Mouse (Mus musculus) heart, embryonic 15.5 days (tissue): ENCODE data around the gene Ciita. TPM values are rescaled to one million over a fixed set of nuclear protein-coding genes. Genes with fewer than 3 reads are reported as not detected.

Experiments used
- ATAC-seq: fragments of 200-750 bp; cut with Nextera tagmentation; replicated peaks from 2 replicates; pipeline ENCODE4 v1.8.0; 2017; ENCODE audit warnings: low read depth, moderate TSS enrichment; ENCODE audit not compliant: insufficient number of reproducible peaks, insufficient read depth, low FRiP score
- H3K27ac ChIP-seq: fragments of 300-500 bp; sonication (generic); 2 replicates; pipeline ENCODE4 v1.5.1; 2015; ENCODE audit warnings: mild to moderate bottlenecking, inconsistent platforms
- H3K27me3 ChIP-seq: fragments of 300-500 bp; sonication (generic); 2 replicates; pipeline ENCODE4 v1.6.1; 2015; ENCODE audit warnings: inconsistent platforms
- H3K36me3 ChIP-seq: fragments of 300-500 bp; sonication (generic); 2 replicates; pipeline ENCODE4 v1.6.1; 2015; ENCODE audit warnings: mild to moderate bottlenecking, inconsistent platforms
- H3K4me1 ChIP-seq: fragments of 300-500 bp; sonication (generic); replicated peaks from 2 replicates; pipeline ENCODE4 v1.6.1; 2015; ENCODE audit warnings: inconsistent platforms
- H3K4me2 ChIP-seq: fragments of 300-500 bp; sonication (generic); 2 replicates; pipeline ENCODE4 v1.6.1; 2015; ENCODE audit warnings: inconsistent platforms, mild to moderate bottlenecking, moderate library complexity
- H3K4me3 ChIP-seq: fragments of 300-500 bp; sonication (generic); 2 replicates; pipeline ENCODE4 v1.5.1; 2015; ENCODE audit warnings: mild to moderate bottlenecking, inconsistent platforms
- H3K9ac ChIP-seq: fragments of 300-500 bp; sonication (generic); 2 replicates; pipeline ENCODE4 v1.6.1; 2015; ENCODE audit warnings: mild to moderate bottlenecking, inconsistent platforms
- H3K9me3 ChIP-seq: fragments of 300-500 bp; sonication (generic); replicated peaks from 2 replicates; pipeline ENCODE4 v1.6.1; 2016; ENCODE audit warnings: inconsistent platforms
- WGBS: fragments of 180-500 bp; shearing (Covaris S2); methylation state at CpG from one replicate; pipeline ENCODE4 v1.1.7; 2015; ENCODE audit warnings: mixed read lengths; 5-methylcytosine and 5-hydroxymethylcytosine counted together
- polyA plus RNA-seq: library from polyadenylated mRNA; unstranded; fragments of >200 nt; fragmentation: Nextera tagmentation; extraction: Ambion mirVana; gene quantifications from 2 replicates; pipeline ENCODE4 v1.2.1, GENCODE M21; 2015

Gene Ciita
- polyA plus RNA-seq, 1 experiment from 2014 or later = 0.53 TPM

DNA sequence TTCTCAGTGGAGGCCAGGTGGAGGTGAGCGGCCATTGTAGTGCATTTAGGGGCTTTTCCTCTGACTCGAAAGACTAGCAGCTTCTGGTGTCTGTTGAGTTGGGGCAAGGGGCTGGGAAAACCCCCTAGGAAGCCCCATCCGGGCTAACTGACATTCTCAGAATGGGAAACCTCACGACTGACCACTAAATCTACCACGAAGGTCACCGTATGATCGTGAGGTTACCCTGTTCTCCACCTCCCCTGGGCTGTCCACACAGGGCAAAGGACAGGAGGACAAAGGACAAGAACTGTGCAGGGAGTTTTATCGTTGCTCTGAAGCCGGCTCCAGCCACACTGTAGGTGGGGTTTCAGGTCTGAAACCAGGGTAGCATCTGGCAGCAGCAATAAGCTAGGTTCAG, 30.9 kb upstream of the Ciita start:
- Histone ChIP-seq H3K36me3 (no peaks in the 10 kb centered on the region), H3K9ac (no peak overlapping the region), H3K9me3 (no peaks in the 10 kb centered on the region), H3K4me1 (peaks cover 36% of the 10 kb centered on the region), H3K27ac (no peak overlapping the region), H3K27me3 (no peaks in the 10 kb centered on the region), H3K4me3 (no peak overlapping the region), H3K4me2 (no peak overlapping the region)
- no peak for ATAC-seq
- 75% methylated on average over 9 of the region's 9 CpGs for WGBS

DNA sequence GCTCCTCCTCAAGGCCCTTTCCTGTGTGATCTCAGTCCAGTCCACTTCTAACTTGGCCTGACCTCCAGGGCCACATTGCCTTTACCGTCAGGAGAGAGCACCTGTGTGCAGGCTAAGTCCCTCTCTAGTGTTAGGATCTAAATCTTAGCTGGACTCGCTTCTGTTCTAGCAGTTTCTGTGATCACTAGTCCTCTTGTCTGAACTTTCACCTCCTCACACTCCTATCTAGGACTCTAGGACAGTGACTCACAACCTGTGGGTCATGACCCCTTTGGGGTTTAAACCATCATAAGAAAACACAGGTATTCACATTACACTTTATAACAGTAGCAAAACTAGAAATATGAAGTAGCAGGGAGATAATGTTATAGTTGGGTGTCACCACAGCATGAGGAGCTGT, 28.0 kb upstream of the Ciita start:
- Histone ChIP-seq H3K27me3 (no peaks in the 10 kb centered on the region), H3K4me1 (peaks cover 33% of the 10 kb centered on the region), H3K36me3 (no peaks in the 10 kb centered on the region), H3K27ac (peak overlapping the region; percentile 53), H3K4me3 (no peak overlapping the region), H3K4me2 (no peak overlapping the region), H3K9ac (no peak overlapping the region), H3K9me3 (no peaks in the 10 kb centered on the region)
- 66% methylated on average over 2 of the region's 2 CpGs for WGBS
- no peak for ATAC-seq

DNA sequence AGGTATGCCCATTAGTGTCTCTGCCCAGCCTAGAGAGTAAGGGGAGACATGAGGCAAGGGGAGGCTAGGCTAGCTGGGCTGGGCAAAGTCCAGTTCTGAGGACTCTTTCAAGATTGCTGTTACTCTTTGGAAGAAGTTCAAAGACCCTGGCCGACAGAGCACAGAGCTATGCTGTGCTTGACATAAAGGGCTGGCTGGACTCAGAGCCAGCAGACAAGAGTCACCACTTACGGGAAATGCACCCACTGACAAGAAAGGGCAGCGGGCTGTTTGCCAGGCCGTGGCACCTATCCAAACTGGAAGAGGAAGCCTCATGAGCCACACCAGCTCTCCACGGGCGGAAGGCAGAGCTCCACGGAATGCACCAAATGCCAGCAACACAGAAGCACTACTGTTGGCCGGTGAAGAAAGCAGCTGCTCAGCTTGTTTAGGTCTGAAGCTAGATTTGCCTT, 27.4 kb upstream of the Ciita start:
- no peak overlapping the region for H3K4me3 ChIP-seq
- peak overlapping the region; percentile 53 for H3K27ac ChIP-seq
- H3K4me2 ChIP-seq = no peak overlapping the region
- WGBS = 13% methylated on average over 8 of the region's 8 CpGs
- no peaks in the 10 kb centered on the region for H3K9me3 ChIP-seq
- peaks cover 27% of the 10 kb centered on the region for H3K4me1 ChIP-seq
- ATAC-seq = peak; percentile 80
- H3K36me3 ChIP-seq = no peaks in the 10 kb centered on the region
- no peak overlapping the region for H3K9ac ChIP-seq
- H3K27me3 ChIP-seq = no peaks in the 10 kb centered on the region

DNA sequence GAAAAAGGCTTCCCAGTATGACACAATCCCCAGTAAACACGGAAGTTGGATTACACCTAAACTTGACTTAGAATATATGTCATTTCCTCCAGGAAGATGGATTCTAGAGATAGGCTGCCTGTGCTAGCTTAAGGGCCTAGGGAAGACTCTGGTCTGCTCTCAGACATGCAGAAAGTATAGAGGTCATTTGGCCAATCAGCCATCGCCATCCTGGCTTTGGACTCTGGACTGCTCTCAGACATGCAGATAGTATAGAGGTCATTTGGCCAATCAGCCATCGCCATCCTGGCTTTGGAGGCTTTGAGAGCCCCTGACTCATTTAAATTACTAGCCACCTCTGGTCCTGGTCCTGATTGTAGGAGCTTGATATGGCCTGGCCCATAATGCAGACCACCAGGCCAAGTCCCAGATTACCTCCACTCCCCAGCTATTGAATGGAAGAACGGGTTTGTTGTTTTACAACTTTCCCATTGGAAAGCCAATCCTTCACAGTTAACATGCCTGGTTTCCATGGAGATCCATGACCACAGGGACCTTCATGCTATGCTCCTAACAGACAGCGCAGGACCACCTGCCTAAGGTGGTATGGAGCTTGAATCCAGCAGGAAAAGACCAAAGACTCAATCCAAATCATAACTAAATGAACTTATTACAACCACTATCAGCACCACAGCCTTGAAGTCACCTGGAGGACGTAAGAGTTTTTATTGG, 25.8 kb upstream of the Ciita start:
- ATAC-seq = no peak
- Histone ChIP-seq H3K4me1 (peaks cover 22% of the 10 kb centered on the region), H3K9me3 (no peaks in the 10 kb centered on the region), H3K9ac (no peak overlapping the region), H3K27me3 (no peaks in the 10 kb centered on the region), H3K4me3 (no peak overlapping the region), H3K36me3 (no peaks in the 10 kb centered on the region), H3K27ac (no peak overlapping the region), H3K4me2 (no peak overlapping the region)
- 81% methylated on average over 6 of the region's 6 CpGs for WGBS

DNA sequence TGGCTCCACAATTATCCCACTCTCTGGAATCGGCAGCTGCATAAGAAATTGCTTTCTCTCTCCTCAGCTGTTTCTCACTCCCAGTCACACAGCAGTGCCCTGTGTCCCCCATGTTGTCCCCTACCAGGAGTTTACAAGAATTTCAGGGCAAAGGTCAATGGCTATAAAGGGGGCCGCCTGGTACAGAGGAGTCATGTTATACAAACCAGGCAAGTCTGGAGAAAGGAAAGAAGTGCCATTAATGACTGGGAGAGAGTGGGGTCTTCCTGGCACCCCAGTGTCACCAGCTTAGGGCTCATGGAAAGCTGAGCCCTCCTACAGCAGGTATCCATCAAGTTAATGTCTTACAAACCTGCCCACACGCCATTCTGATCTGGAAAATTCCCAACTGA, 25.3 kb upstream of the Ciita start:
- WGBS = 61% methylated on average over 3 of the region's 3 CpGs
- Histone ChIP-seq H3K9me3 (no peaks in the 10 kb centered on the region), H3K4me3 (no peak overlapping the region), H3K27ac (no peak overlapping the region), H3K27me3 (no peaks in the 10 kb centered on the region), H3K9ac (no peak overlapping the region), H3K36me3 (no peaks in the 10 kb centered on the region), H3K4me2 (no peak overlapping the region), H3K4me1 (peaks cover 22% of the 10 kb centered on the region)
- no peak for ATAC-seq

DNA sequence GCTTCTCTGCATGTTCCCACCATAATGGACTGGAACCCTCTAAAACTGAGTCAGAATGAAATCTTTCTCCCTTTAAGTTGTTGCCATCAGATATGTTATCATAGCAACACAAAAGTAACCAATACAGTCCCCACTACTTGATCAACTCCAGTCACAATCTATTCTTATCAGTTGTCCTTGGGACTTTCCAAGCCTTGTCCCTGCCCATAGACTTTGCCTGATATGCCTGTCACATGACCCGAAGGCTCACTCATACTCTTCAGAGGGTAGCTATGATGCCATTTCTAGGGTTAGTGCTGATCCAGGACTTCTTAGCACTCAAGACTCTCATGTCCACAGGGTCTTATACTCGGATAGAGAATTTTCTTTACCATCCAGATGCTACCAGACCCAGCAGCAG, 19.7 kb upstream of the Ciita start:
- Histone ChIP-seq H3K36me3 (no peaks in the 10 kb centered on the region), H3K4me2 (no peak overlapping the region), H3K4me3 (no peak overlapping the region), H3K27ac (no peak overlapping the region), H3K9me3 (no peaks in the 10 kb centered on the region), H3K27me3 (no peaks in the 10 kb centered on the region), H3K4me1 (no peaks in the 10 kb centered on the region), H3K9ac (no peak overlapping the region)
- ATAC-seq = no peak
- 74% methylated on average over 2 of the region's 2 CpGs for WGBS

DNA sequence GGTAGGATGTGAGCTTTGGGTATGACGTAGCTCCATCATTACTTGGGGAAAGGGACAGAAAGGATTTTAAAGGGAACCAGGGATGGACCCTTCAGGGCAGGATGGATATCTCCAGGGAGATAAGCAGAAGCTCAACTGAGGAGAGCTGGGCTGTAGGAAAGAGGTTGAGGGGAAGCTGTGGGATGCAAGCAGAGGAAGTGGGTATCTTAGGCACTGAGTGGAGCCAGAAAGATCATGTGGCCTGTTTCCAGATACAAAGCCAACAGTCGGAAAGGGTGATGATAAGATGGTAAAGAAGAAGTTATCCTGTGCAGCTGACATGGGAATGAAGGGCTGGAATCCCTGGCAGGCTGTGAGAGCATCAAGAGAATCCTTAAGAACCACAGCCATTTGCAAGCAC, 18.7 kb upstream of the Ciita start:
- Histone ChIP-seq H3K9me3 (no peaks in the 10 kb centered on the region), H3K4me3 (no peak overlapping the region), H3K36me3 (no peaks in the 10 kb centered on the region), H3K4me1 (no peaks in the 10 kb centered on the region), H3K4me2 (no peak overlapping the region), H3K9ac (no peak overlapping the region), H3K27ac (no peak overlapping the region), H3K27me3 (no peaks in the 10 kb centered on the region)
- ATAC-seq = no peak
- 51% methylated on average over 2 of the region's 2 CpGs for WGBS

DNA sequence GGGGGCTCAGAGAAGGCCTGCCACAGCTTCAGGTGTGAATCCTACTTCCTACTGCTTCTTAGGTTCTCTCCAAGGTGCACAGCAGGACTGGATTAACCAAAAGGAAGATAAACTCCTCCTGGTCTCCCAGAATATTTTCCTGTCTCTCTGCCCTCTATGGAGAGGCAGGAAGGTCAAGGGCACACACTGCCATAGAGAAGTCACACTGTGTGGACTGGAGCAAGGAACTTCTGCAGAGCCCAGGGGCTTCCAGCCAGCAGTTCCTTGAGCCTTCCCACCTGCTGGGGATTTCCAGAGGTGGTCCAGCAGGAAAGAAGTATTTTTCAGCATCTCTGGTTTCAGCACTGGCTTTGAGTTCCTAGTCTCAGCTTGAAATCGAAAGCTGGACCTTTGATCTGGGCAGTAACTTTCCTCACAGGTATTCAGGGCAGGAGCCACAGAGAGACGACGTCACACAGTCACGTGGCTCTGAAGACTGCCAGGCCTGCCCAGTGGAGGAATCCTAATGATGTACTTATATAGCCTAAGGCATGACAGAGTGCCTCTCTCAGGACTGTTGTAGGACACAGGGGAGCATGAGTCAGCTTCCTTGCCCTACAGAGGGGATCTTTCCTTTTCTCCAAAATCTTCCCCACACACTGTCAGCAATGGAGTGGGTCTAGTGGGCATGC, 14.7 kb upstream of the Ciita start:
- no peaks in the 10 kb centered on the region for H3K36me3 ChIP-seq
- no peak for ATAC-seq
- H3K4me2 ChIP-seq = no peak overlapping the region
- H3K4me3 ChIP-seq = no peak overlapping the region
- H3K9me3 ChIP-seq = no peaks in the 10 kb centered on the region
- H3K27ac ChIP-seq = no peak overlapping the region
- H3K27me3 ChIP-seq = no peaks in the 10 kb centered on the region
- 19% methylated on average over 4 of the region's 4 CpGs for WGBS
- no peak overlapping the region for H3K9ac ChIP-seq
- H3K4me1 ChIP-seq = no peaks in the 10 kb centered on the region

DNA sequence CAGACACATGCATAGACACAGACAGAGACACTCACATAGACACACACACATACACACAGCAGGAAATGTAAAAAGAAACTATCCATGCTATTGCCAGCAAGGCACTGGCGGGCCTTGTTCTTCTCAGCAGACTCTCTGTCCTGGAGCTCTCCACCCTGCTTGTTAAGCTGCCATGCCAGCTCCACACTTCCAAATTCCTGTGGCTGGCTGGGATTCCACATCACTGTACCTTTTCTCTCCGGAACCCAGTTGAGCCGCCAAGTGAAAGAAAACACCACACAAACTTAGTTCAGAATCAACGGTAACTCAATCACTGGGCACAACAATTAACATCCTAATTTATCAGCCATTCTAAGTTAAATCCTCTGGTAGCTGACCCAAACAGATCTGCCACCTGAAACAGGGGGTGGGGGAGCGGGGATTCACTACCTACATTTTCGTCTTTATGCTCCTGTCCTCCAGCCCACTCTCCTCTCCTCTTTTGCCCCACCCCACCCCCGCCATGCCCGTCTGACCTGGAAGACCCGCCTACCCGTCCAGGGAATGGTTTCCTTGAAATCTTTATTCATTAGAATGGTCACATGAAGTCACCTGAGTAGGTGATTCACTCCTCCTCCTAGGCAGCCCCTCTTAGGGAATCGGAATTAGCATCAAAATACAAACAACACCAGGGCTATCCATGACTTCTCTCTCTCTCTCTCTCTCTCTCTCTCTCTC, 12.3 kb upstream of the Ciita start:
- H3K9ac ChIP-seq = no peak overlapping the region
- no peaks in the 10 kb centered on the region for H3K36me3 ChIP-seq
- no peaks in the 10 kb centered on the region for H3K4me1 ChIP-seq
- no peak overlapping the region for H3K27ac ChIP-seq
- H3K4me3 ChIP-seq = no peak overlapping the region
- H3K4me2 ChIP-seq = no peak overlapping the region
- WGBS = 43% methylated on average over 11 of the region's 11 CpGs
- no peaks in the 10 kb centered on the region for H3K27me3 ChIP-seq
- H3K9me3 ChIP-seq = no peaks in the 10 kb centered on the region
- ATAC-seq = no peak

DNA sequence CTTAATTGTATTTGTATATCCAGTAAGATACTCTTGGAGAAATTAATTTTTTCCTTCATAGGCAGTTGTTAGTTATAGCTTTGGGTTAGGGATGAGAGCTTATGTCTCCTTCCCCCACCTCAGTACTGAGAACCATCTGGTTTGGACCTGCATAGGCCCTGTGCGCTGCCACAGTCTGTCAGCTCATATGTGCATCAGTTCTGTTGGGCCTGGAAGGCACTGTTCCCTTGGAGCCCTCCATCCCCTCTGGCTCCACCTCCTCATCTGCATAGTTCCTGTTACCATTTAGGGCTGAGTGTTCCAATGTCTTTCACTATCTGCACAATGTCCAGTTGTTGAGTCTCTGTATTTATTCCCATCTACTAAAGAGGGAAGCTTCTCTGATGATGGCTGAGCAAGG, 11.7 kb upstream of the Ciita start:
- no peak overlapping the region for H3K4me3 ChIP-seq
- no peaks in the 10 kb centered on the region for H3K27me3 ChIP-seq
- no peaks in the 10 kb centered on the region for H3K36me3 ChIP-seq
- H3K4me2 ChIP-seq = no peak overlapping the region
- no peaks in the 10 kb centered on the region for H3K9me3 ChIP-seq
- ATAC-seq = no peak
- H3K9ac ChIP-seq = no peak overlapping the region
- H3K4me1 ChIP-seq = peaks cover under 1% of the 10 kb centered on the region; the same call in 1 of the 2 replicates
- WGBS = 75% methylated on average over 1 of the region's 1 CpGs
- H3K27ac ChIP-seq = no peak overlapping the region

DNA sequence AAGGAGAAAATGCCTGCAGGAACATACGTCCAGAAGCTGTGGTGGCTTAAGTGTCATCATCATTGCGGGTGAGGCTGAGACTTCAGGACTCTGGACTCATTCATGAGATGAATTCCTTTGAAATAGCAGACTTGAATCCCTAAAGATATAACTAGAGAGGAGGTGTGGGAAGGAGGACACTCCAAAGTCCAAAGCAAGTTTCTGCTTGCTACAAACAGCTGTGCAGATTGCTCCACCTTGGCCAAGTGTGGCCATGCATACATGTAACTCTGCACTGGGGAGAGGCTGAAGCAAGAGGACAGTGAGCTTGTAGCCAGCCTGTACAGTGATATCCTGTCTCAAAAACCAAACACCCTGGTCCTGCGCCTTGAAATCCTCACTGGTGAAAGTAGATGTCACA, 7.9 kb upstream of the Ciita start:
- 81% methylated on average over 3 of the region's 3 CpGs for WGBS

More for the DNA sequence above, 7.9 kb upstream of the Ciita start:
- Histone ChIP-seq H3K4me2 (no peak overlapping the region), H3K9me3 (no peaks in the 10 kb centered on the region), H3K4me3 (no peak overlapping the region), H3K9ac (no peak overlapping the region), H3K36me3 (no peaks in the 10 kb centered on the region), H3K4me1 (peaks cover 13% of the 10 kb centered on the region; the same call in 1 of the 2 replicates), H3K27ac (no peak overlapping the region), H3K27me3 (no peaks in the 10 kb centered on the region)
- ATAC-seq = no peak
